Mouse (Mus musculus) heart, adult 2 months (tissue): ENCODE measurements around the gene Vwc2.

ENCODE experiments used
- CTCF ChIP-seq: fragments of 200-600 bp; IDR thresholded peaks from 2 replicates; pipeline ENCODE4 v1.8.1; 2022; ENCODE audit warnings: antibody characterized with exemption, mild to moderate bottlenecking, moderate library complexity
- POLR2A ChIP-seq: fragments of 200-500 bp; IDR thresholded peaks from 2 replicates; pipeline ENCODE4 v1.6.1; 2011; ENCODE audit warnings: mild to moderate bottlenecking, low read depth, low read length, control low read depth; ENCODE audit not compliant: insufficient read depth

- TF ChIP-seq CTCF: no peak
- TF ChIP-seq POLR2A: no peak
Observed at GRCm38 (mm10) chr11:11242694-11243377, 128.8 kb downstream of the Vwc2 start.
